Mouse (Mus musculus) midbrain, embryonic 13.5 days (tissue): Measurements from ENCODE around the gene Ppme1. TPM values are rescaled to one million over a fixed set of nuclear protein-coding genes. Genes with fewer than 3 reads are reported as not detected.

ENCODE experiments used
- ATAC-seq: fragments of 200-750 bp; cut with Nextera tagmentation; 2 replicates; pipeline ENCODE4 v1.8.0; 2017; ENCODE audit warnings: mild to moderate bottlenecking, moderate TSS enrichment, moderate library complexity
- H3K27ac ChIP-seq: fragments of 300-500 bp; sonication (generic); 2 replicates; pipeline ENCODE4 v1.5.1; 2015; ENCODE audit warnings: inconsistent platforms, mild to moderate bottlenecking, moderate library complexity
- H3K27me3 ChIP-seq: fragments of 300-500 bp; sonication (generic); 2 replicates; pipeline ENCODE4 v1.6.1; 2015; ENCODE audit warnings: mild to moderate bottlenecking, inconsistent platforms
- H3K36me3 ChIP-seq: fragments of 300-500 bp; sonication (generic); 2 replicates; pipeline ENCODE4 v1.6.1; 2015; ENCODE audit warnings: mild to moderate bottlenecking, inconsistent platforms
- H3K4me1 ChIP-seq: fragments of 300-500 bp; sonication (generic); replicated peaks from 2 replicates; pipeline ENCODE4 v1.6.1; 2015; ENCODE audit warnings: inconsistent platforms
- H3K4me2 ChIP-seq: fragments of 300-500 bp; sonication (generic); replicated peaks from 2 replicates; pipeline ENCODE4 v1.6.1; 2015; ENCODE audit warnings: moderate library complexity, mild to moderate bottlenecking, inconsistent platforms
- H3K4me3 ChIP-seq: fragments of 300-500 bp; sonication (generic); replicated peaks from 2 replicates; pipeline ENCODE4 v1.5.1; 2015; ENCODE audit warnings: mild to moderate bottlenecking, inconsistent platforms
- H3K9ac ChIP-seq: fragments of 300-500 bp; sonication (generic); replicated peaks from 2 replicates; pipeline ENCODE4 v1.6.1; 2015; ENCODE audit warnings: mild to moderate bottlenecking, inconsistent platforms
- H3K9me3 ChIP-seq: fragments of 300-500 bp; sonication (generic); 2 replicates; pipeline ENCODE4 v1.6.1; 2016; ENCODE audit warnings: mild to moderate bottlenecking, inconsistent platforms
- WGBS: fragments of 180-500 bp; shearing (Covaris S2); methylation state at CpG from one replicate; pipeline ENCODE4 v1.1.7; 2015; 5-methylcytosine and 5-hydroxymethylcytosine counted together
- polyA plus RNA-seq: library from polyadenylated mRNA; unstranded; fragments of >200 nt; fragmentation: Nextera tagmentation; extraction: Ambion mirVana; gene quantifications from 2 replicates; pipeline ENCODE4 v1.2.1, GENCODE M21; 2015

Gene Ppme1
- polyA plus RNA-seq = 139 and 144 TPM in 2 replicates

GRCm38 (mm10) chr7:100371495-100372451, at the start of gene Ppme1, which contains the start of gene C2cd3:
Gene Ppme1 (minus strand): TSS chr7:100372307.
Gene C2cd3 (plus strand): TSS chr7:100372233.
- Histone ChIP-seq H3K9ac (peak within 1 kb of the TSS; percentile 91), H3K4me3 (peak within 1 kb of the TSS; percentile 80), H3K36me3 (peaks cover 16% of the 10 kb centered on the region), H3K4me1 (peaks cover 35% of the 10 kb centered on the region), H3K4me2 (peak within 1 kb of the TSS; percentile 77), H3K9me3 (no peaks in the 10 kb centered on the region), H3K27ac (peak within 1 kb of the TSS; percentile 91), H3K27me3 (no peaks in the 10 kb centered on the region)
- under 1% methylated on average over 54 of the region's 54 CpGs for WGBS
- peak; percentile 99 for ATAC-seq

DNA sequence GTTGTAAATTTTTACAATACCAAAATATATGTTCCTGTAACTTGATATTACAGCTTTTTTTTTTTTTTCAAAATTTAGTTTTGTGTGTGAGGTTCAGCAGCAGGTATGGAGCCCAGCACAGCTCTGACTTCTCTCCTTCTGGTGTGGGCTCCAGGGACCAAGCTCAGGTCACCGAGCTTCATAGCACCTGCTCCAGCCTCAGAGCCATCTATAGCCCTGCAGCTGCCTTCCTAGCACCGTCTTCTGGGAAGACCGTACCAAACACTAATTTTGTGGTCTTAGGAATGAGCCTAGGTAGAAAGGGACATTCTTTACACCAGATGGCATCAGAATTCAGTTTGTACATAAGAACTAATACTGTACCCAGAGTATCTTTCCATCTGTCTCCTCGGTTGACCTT, 36.6 kb upstream of the Ppme1 start:
- Histone ChIP-seq H3K4me1 (no peaks in the 10 kb centered on the region), H3K36me3 (peaks cover 84% of the 10 kb centered on the region), H3K9me3 (no peaks in the 10 kb centered on the region), H3K27ac (no peak overlapping the region), H3K9ac (no peak overlapping the region), H3K4me3 (no peak overlapping the region), H3K4me2 (no peak overlapping the region), H3K27me3 (no peaks in the 10 kb centered on the region)
- 95% methylated on average over 4 of the region's 4 CpGs for WGBS
- ATAC-seq = no peak

GRCm38 (mm10) chr7:100407677-100408076, 35.6 kb upstream of the Ppme1 start:
- no peak overlapping the region for H3K4me2 ChIP-seq
- H3K9me3 ChIP-seq = no peaks in the 10 kb centered on the region
- H3K27ac ChIP-seq = no peak overlapping the region
- no peak for ATAC-seq
- H3K36me3 ChIP-seq = peaks cover 80% of the 10 kb centered on the region
- no peaks in the 10 kb centered on the region for H3K27me3 ChIP-seq
- H3K4me3 ChIP-seq = no peak overlapping the region
- 98% methylated on average over 5 of the region's 5 CpGs for WGBS
- no peaks in the 10 kb centered on the region for H3K4me1 ChIP-seq
- no peak overlapping the region for H3K9ac ChIP-seq

DNA sequence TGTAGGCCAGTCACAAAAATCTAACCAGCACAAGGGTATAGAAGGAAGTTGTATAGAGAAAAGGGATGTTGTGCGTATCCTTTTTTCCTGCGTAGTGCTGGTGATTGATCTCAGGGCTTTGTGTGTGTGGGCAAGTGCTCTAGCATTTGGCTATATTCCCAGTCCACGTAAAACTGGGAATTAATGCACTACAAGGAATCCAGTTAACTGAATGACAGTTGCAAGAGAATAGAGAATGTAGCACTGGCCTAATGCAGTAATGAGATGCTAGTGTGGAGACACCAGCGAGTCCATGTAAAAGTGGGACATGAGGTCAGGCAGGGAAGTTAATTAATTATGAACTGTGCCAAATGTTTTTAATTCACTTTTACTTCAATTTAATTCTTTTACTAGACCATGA, 30.6 kb upstream of the Ppme1 start:
- peaks cover 65% of the 10 kb centered on the region for H3K36me3 ChIP-seq
- H3K27me3 ChIP-seq = no peaks in the 10 kb centered on the region
- no peak overlapping the region for H3K9ac ChIP-seq
- H3K4me1 ChIP-seq = no peaks in the 10 kb centered on the region
- no peak overlapping the region for H3K4me3 ChIP-seq
- no peak for ATAC-seq
- H3K9me3 ChIP-seq = no peaks in the 10 kb centered on the region
- no peak overlapping the region for H3K27ac ChIP-seq
- WGBS = 68% methylated on average over 4 of the region's 4 CpGs
- no peak overlapping the region for H3K4me2 ChIP-seq

GRCm38 (mm10) chr7:100400899-100401539, 28.9 kb upstream of the Ppme1 start:
- Histone ChIP-seq H3K9ac (no peak overlapping the region), H3K36me3 (peaks cover 65% of the 10 kb centered on the region), H3K4me3 (no peak overlapping the region), H3K27me3 (no peaks in the 10 kb centered on the region), H3K9me3 (no peaks in the 10 kb centered on the region), H3K4me1 (no peaks in the 10 kb centered on the region), H3K4me2 (no peak overlapping the region), H3K27ac (no peak overlapping the region)
- 76% methylated on average over 4 of the region's 4 CpGs for WGBS
- ATAC-seq = no peak

DNA sequence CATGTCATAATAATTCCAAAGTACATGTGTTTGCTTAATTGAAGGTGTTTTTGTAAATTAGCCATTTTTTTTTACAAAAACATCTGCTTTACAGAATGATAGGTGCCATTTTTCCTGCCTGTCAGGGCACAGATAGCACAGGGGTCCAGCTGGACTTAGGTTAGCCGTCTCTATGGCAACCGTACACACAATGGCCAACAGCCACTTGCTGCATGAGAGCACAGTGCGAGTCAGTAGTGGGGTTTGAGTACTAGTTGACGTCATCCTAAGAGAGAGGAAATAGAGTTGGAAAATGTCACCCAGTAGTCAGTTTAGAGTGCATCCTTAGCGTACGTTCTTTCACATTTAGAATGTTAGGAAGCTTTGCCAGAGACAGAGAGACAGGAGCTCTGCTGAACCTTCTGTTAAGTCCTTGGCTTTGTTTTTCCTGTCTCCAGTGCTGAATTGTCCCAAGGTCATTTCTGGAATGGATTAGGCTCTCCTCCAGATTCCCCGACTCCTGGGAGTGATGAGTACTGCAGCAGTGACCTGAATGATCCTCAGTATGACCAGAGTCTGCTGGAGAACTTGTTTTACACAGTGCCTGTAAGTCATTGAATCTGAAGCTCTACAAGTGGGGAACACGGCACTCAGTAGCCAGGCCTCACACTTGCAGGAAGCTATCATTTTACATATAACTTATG, 27.3 kb upstream of the Ppme1 start:
- Histone ChIP-seq H3K9ac (no peak overlapping the region), H3K36me3 (peaks cover 68% of the 10 kb centered on the region), H3K9me3 (no peaks in the 10 kb centered on the region), H3K4me2 (no peak overlapping the region), H3K27me3 (no peaks in the 10 kb centered on the region), H3K27ac (no peak overlapping the region), H3K4me3 (no peak overlapping the region), H3K4me1 (no peaks in the 10 kb centered on the region)
- no peak for ATAC-seq
- WGBS = 62% methylated on average over 8 of the region's 8 CpGs

GRCm38 (mm10) chr7:100392265-100392664, 20.2 kb upstream of the Ppme1 start:
- no peaks in the 10 kb centered on the region for H3K9me3 ChIP-seq
- no peaks in the 10 kb centered on the region for H3K4me1 ChIP-seq
- H3K36me3 ChIP-seq = peaks cover 79% of the 10 kb centered on the region
- no peak overlapping the region for H3K4me2 ChIP-seq
- WGBS = 79% methylated on average over 2 of the region's 2 CpGs
- ATAC-seq = no peak
- H3K27me3 ChIP-seq = no peaks in the 10 kb centered on the region
- H3K9ac ChIP-seq = no peak overlapping the region
- no peak overlapping the region for H3K27ac ChIP-seq
- H3K4me3 ChIP-seq = no peak overlapping the region

DNA sequence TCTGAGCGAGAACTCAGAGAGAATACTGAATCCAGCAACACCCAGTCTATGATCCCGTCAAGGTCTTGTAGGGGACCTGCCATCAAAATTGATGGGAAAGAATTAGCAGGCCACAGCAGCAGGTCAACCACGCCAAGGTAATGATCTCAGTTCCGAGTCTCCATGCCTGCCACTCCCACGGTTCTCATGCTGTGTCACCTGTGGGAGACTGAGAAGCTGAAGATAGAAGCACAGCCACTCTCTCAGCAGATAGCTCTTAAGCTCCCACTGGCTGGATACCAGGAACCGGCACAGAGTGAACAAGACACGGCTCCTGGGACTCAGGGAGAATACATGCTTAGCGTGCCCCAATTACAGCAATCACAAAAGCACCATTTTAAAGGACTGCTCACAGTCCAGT, 18.1 kb upstream of the Ppme1 start:
- no peak overlapping the region for H3K4me3 ChIP-seq
- peaks cover 59% of the 10 kb centered on the region for H3K36me3 ChIP-seq
- 94% methylated on average over 8 of the region's 8 CpGs for WGBS
- no peaks in the 10 kb centered on the region for H3K9me3 ChIP-seq
- no peak for ATAC-seq
- no peak overlapping the region for H3K9ac ChIP-seq
- H3K27me3 ChIP-seq = no peaks in the 10 kb centered on the region
- H3K4me2 ChIP-seq = no peak overlapping the region
- H3K4me1 ChIP-seq = no peaks in the 10 kb centered on the region
- H3K27ac ChIP-seq = no peak overlapping the region

- 98% methylated on average over 2 of the region's 2 CpGs for WGBS
- no peak overlapping the region for H3K4me2 ChIP-seq
- no peak overlapping the region for H3K9ac ChIP-seq
- no peak for ATAC-seq
- peaks cover 59% of the 10 kb centered on the region for H3K36me3 ChIP-seq
- H3K9me3 ChIP-seq = no peaks in the 10 kb centered on the region
- no peak overlapping the region for H3K4me3 ChIP-seq
- H3K4me1 ChIP-seq = no peaks in the 10 kb centered on the region
- no peaks in the 10 kb centered on the region for H3K27me3 ChIP-seq
- H3K27ac ChIP-seq = no peak overlapping the region
Observed at GRCm38 (mm10) chr7:100388174-100388573, 16.1 kb upstream of the Ppme1 start.

- no peak for ATAC-seq
- Histone ChIP-seq H3K36me3 (peaks cover 56% of the 10 kb centered on the region), H3K4me1 (no peaks in the 10 kb centered on the region; the same call in 1 of the 2 replicates), H3K27me3 (no peaks in the 10 kb centered on the region), H3K9me3 (no peaks in the 10 kb centered on the region), H3K27ac (no peak overlapping the region), H3K9ac (no peak overlapping the region), H3K4me3 (no peak overlapping the region), H3K4me2 (no peak overlapping the region)
- 98% methylated on average over 2 of the region's 2 CpGs for WGBS
Observed at GRCm38 (mm10) chr7:100383207-100383606, 11.1 kb upstream of the Ppme1 start.

DNA sequence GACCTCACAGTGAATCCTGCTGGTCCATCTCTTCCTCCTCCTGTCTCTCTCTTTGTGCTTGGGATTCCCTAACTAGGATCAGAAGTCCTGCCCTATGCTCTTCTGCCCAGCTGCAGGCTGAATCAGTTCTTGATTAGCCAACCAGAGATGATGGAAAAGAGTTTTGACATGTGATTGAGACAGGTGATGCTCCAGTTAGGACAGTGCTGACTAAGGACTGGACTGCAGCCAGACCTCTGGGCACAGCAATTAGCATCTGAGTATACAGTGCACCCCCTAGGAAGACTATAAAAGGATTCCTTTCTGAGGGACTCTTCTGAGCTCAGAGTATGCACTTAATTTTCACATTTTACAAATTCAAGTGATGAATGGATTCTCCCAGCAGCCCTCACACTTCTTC, 9.1 kb upstream of the Ppme1 start:
- Histone ChIP-seq H3K9ac (0 out of 2 replicates have a peak overlapping the region, but pooled peaks have one; percentile 0), H3K27me3 (no peaks in the 10 kb centered on the region), H3K9me3 (no peaks in the 10 kb centered on the region), H3K4me2 (no peak overlapping the region), H3K36me3 (peaks cover 62% of the 10 kb centered on the region), H3K27ac (no peak overlapping the region), H3K4me1 (no peaks in the 10 kb centered on the region; the same call in 1 of the 2 replicates), H3K4me3 (no peak overlapping the region)
- ATAC-seq = no peak

DNA sequence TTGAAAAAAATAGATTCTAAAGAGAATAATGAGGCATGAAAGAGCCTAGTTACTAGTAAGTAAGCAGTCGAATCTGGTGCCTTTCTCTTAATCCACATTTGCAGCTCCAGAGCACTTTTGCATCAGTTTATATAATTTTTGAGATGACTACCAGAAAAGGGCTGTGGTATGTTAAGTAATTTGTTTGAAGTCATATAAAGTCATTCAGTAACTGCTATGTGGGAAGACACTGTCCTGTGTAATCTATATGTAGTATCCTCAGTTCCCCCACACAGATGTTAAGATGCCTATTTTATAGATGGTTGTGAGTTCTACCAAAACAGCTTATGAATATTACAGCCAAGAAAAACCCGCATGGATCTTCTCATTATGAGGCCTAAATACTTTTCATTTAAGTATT, 6.2 kb upstream of the Ppme1 start:
- Histone ChIP-seq H3K9ac (no peak overlapping the region), H3K4me2 (no peak overlapping the region), H3K27ac (no peak overlapping the region), H3K9me3 (no peaks in the 10 kb centered on the region), H3K36me3 (peaks cover 65% of the 10 kb centered on the region), H3K27me3 (no peaks in the 10 kb centered on the region), H3K4me1 (peaks cover 3% of the 10 kb centered on the region), H3K4me3 (no peak overlapping the region)
- ATAC-seq = no peak
- 93% methylated on average over 2 of the region's 2 CpGs for WGBS
